ENCODE assay signal across 23 mouse cellular contexts in genomic region chr12:65328532-65328931, GRCm38 (mm10).
DNase-seq lines count a peak whose midpoint lies in the region; ATAC-seq lines count a peak whose summit lies in the region.
"Had no signal": no experiment of that assay in that cellular context is flagged by ENCODE, and none has a peak within 500 bp of the region (broad histone marks: within the 10 kb centered on the region; RNA-seq: fewer than 3 reads in every experiment).

No protein-coding gene starts in this region.

- H3K4me1 ChIP-seq in forebrain, embryonic 13.5 days = no peaks in the 10 kb centered on the region
- H3K4me1 ChIP-seq in forebrain, embryonic 10.5 days = no peaks in the 10 kb centered on the region
- no peaks in the 10 kb centered on the region for H3K4me1 ChIP-seq in midbrain, embryonic 11.5 days (ENCODE audit: control insufficient read depth, insufficient read depth, low read length)
- H3K4me1 ChIP-seq in midbrain, embryonic 13.5 days (replicated peaks) = no peaks in the 10 kb centered on the region
- H3K4me1 ChIP-seq in midbrain, embryonic 16.5 days (ENCODE audit: control insufficient read depth, insufficient read depth, low read length) = no peaks in the 10 kb centered on the region
- H3K4me1 ChIP-seq in midbrain, embryonic 10.5 days = no peaks in the 10 kb centered on the region
- H3K4me1 ChIP-seq: embryonic facial prominence, embryonic 13.5 days; embryonic facial prominence, embryonic 15.5 days; forebrain, embryonic 15.5 days had no signal

- H3K27ac ChIP-seq in forebrain, embryonic 13.5 days = no peak overlapping the region
- H3K27ac ChIP-seq in forebrain, embryonic 10.5 days = no peak overlapping the region
- no peak overlapping the region for H3K27ac ChIP-seq in midbrain, embryonic 11.5 days (ENCODE audit: low read depth, low read length)
- H3K27ac ChIP-seq in midbrain, embryonic 13.5 days = no peak overlapping the region
- no peak overlapping the region for H3K27ac ChIP-seq in midbrain, embryonic 16.5 days (ENCODE audit: low read length)
- H3K27ac ChIP-seq in midbrain, embryonic 10.5 days (replicated peaks) = no peak overlapping the region
- H3K27ac ChIP-seq: embryonic facial prominence, embryonic 13.5 days; embryonic facial prominence, embryonic 15.5 days; forebrain, embryonic 15.5 days had no signal

- H3K36me3 ChIP-seq in forebrain, embryonic 13.5 days (ENCODE audit: poor library complexity, severe bottlenecking) = no peaks in the 10 kb centered on the region
- no peaks in the 10 kb centered on the region for H3K36me3 ChIP-seq in forebrain, embryonic 10.5 days (replicated peaks)
- no peaks in the 10 kb centered on the region for H3K36me3 ChIP-seq in midbrain, embryonic 11.5 days (ENCODE audit: control insufficient read depth, insufficient read depth, low read length)
- no peaks in the 10 kb centered on the region for H3K36me3 ChIP-seq in midbrain, embryonic 13.5 days
- H3K36me3 ChIP-seq in midbrain, embryonic 16.5 days (ENCODE audit: control insufficient read depth, insufficient read depth, low read length) = no peaks in the 10 kb centered on the region
- H3K36me3 ChIP-seq in midbrain, embryonic 10.5 days = no peaks in the 10 kb centered on the region
- H3K36me3 ChIP-seq: embryonic facial prominence, embryonic 13.5 days; embryonic facial prominence, embryonic 15.5 days; forebrain, embryonic 15.5 days had no signal

- peak; percentile 48; the same call in 1 of the 2 replicates for ATAC-seq in forebrain, embryonic 13.5 days
- ATAC-seq in midbrain, embryonic 11.5 days (ENCODE audit: low FRiP score) = no peak
- no peak for ATAC-seq in midbrain, embryonic 13.5 days
- ATAC-seq in midbrain, embryonic 16.5 days = peak; percentile 64; the same call in 1 of the 2 replicates
- ATAC-seq: activated CD4-positive, CD25-positive, alpha-beta regulatory T cell, adult 4 months; forebrain, embryonic 15.5 days; Patski had no signal

- H3K9ac ChIP-seq in forebrain, embryonic 13.5 days = no peak overlapping the region
- H3K9ac ChIP-seq in midbrain, embryonic 11.5 days (ENCODE audit: low read length) = no peak overlapping the region
- no peak overlapping the region for H3K9ac ChIP-seq in midbrain, embryonic 13.5 days (replicated peaks)
- no peak overlapping the region for H3K9ac ChIP-seq in midbrain, embryonic 16.5 days (ENCODE audit: low read depth, low read length)
- H3K9ac ChIP-seq: embryonic facial prominence, embryonic 13.5 days; embryonic facial prominence, embryonic 15.5 days; forebrain, embryonic 15.5 days had no signal

- H3K27me3 ChIP-seq in forebrain, embryonic 13.5 days = no peaks in the 10 kb centered on the region
- no peaks in the 10 kb centered on the region for H3K27me3 ChIP-seq in forebrain, embryonic 10.5 days (ENCODE audit: poor library complexity, severe bottlenecking)
- H3K27me3 ChIP-seq in midbrain, embryonic 11.5 days (ENCODE audit: control insufficient read depth, insufficient read depth, low read length) = no peaks in the 10 kb centered on the region
- H3K27me3 ChIP-seq in midbrain, embryonic 13.5 days = no peaks in the 10 kb centered on the region
- no peaks in the 10 kb centered on the region for H3K27me3 ChIP-seq in midbrain, embryonic 16.5 days (ENCODE audit: control insufficient read depth, insufficient read depth, low read depth, low read length)
- H3K27me3 ChIP-seq in midbrain, embryonic 10.5 days (ENCODE audit: low read depth, poor library complexity, severe bottlenecking) = no peaks in the 10 kb centered on the region
- H3K27me3 ChIP-seq: embryonic facial prominence, embryonic 13.5 days; embryonic facial prominence, embryonic 15.5 days; forebrain, embryonic 15.5 days had no signal

- 68% methylated on average over 5 of the region's 5 CpGs for WGBS in forebrain, embryonic 13.5 days
- WGBS in forebrain, embryonic 10.5 days = 86% methylated on average over 5 of the region's 5 CpGs
- 85% methylated on average over 5 of the region's 5 CpGs for WGBS in midbrain, embryonic 11.5 days
- 81% methylated on average over 5 of the region's 5 CpGs for WGBS in midbrain, embryonic 13.5 days
- WGBS in midbrain, embryonic 16.5 days = 67% methylated on average over 5 of the region's 5 CpGs
- 84% methylated on average over 5 of the region's 5 CpGs for WGBS in midbrain, embryonic 10.5 days

- no peaks in the 10 kb centered on the region for H3K9me3 ChIP-seq in forebrain, embryonic 13.5 days (replicated peaks)
- no peaks in the 10 kb centered on the region for H3K9me3 ChIP-seq in forebrain, embryonic 10.5 days
- H3K9me3 ChIP-seq in midbrain, embryonic 11.5 days (ENCODE audit: control insufficient read depth, low read length) = no peaks in the 10 kb centered on the region
- H3K9me3 ChIP-seq in midbrain, embryonic 13.5 days = no peaks in the 10 kb centered on the region
- no peaks in the 10 kb centered on the region for H3K9me3 ChIP-seq in midbrain, embryonic 16.5 days (replicated peaks; ENCODE audit: control insufficient read depth, low read length, poor library complexity, severe bottlenecking)
- no peaks in the 10 kb centered on the region for H3K9me3 ChIP-seq in midbrain, embryonic 10.5 days (replicated peaks)
- H3K9me3 ChIP-seq: embryonic facial prominence, embryonic 13.5 days; embryonic facial prominence, embryonic 15.5 days; forebrain, embryonic 15.5 days had no signal

- H3K4me3 ChIP-seq in forebrain, embryonic 13.5 days = no peak overlapping the region
- no peak overlapping the region for H3K4me3 ChIP-seq in forebrain, embryonic 10.5 days
- H3K4me3 ChIP-seq in midbrain, embryonic 11.5 days (ENCODE audit: low read depth, low read length) = no peak overlapping the region
- H3K4me3 ChIP-seq in midbrain, embryonic 13.5 days (replicated peaks) = no peak overlapping the region
- no peak overlapping the region for H3K4me3 ChIP-seq in midbrain, embryonic 16.5 days (ENCODE audit: low read depth, low read length)
- H3K4me3 ChIP-seq in midbrain, embryonic 10.5 days = no peak overlapping the region
- H3K4me3 ChIP-seq: embryonic facial prominence, embryonic 13.5 days; embryonic facial prominence, embryonic 15.5 days; erythroblast, embryonic 14.5 days; forebrain, embryonic 15.5 days had no signal

- DNase-seq in forebrain, embryonic 10.5 days (ENCODE audit: extremely low spot score, low spot score) = no peak
- peak; percentile 71 for DNase-seq in midbrain, embryonic 11.5 days (ENCODE audit: low spot score, missing footprints)
- no peak for DNase-seq in midbrain, embryonic 10.5 days (ENCODE audit: low spot score)
- DNase-seq in MN1 (ENCODE audit: low spot score) = no peak
- DNase-seq: adrenal gland, adult 8-10 months; adrenal gland, postnatal 14 days; adrenal gland, postnatal 36 days; cerebellum, adult 11 months; cerebellum, adult 18-20 months; cerebellum, adult 8-10 months; cerebellum, adult 9-11 months; cerebellum, postnatal 14 days; cerebellum, postnatal 36 days; embryo, embryonic 11 days had no signal

- no peak overlapping the region for H3K4me2 ChIP-seq in forebrain, embryonic 13.5 days
- no peak overlapping the region for H3K4me2 ChIP-seq in midbrain, embryonic 11.5 days
- H3K4me2 ChIP-seq in midbrain, embryonic 13.5 days (replicated peaks) = no peak overlapping the region
- H3K4me2 ChIP-seq in midbrain, embryonic 16.5 days (ENCODE audit: low read length) = no peak overlapping the region
- H3K4me2 ChIP-seq: embryonic facial prominence, embryonic 13.5 days; embryonic facial prominence, embryonic 15.5 days; forebrain, embryonic 15.5 days had no signal

Comparison
In these comparisons a context has a peak if more than half of its experiments do, and no peak if none do; other contexts are left out.
1. ATAC-seq: peak in forebrain, embryonic 13.5 days (single experiment) and midbrain, embryonic 16.5 days (single experiment); none in midbrain, embryonic 11.5 days (single experiment) and midbrain, embryonic 13.5 days (single experiment).